Mouse (Mus musculus): ENCODE measurements around the gene Ilkap. TPM values are rescaled to one million over a fixed set of nuclear protein-coding genes. Genes with fewer than 3 reads are reported as not detected.

The Ilkap gene
- polyA plus RNA-seq (2015; fragmentation: Nextera tagmentation; extraction: Ambion mirVana) = 132 and 141 TPM in 2 replicates

GRCm38 (mm10) chr1:91398260-91399062, at the start of gene Ilkap:
TSS of gene Ilkap (minus strand) at chr1:91398815.
- H3K4me1 ChIP-seq = peaks cover 20% of the 10 kb centered on the region
- peak within 1 kb of the TSS; percentile 95 for H3K4me3 ChIP-seq (replicated peaks)
- H3K9ac ChIP-seq = peak within 1 kb of the TSS; percentile 95
- H3K27me3 ChIP-seq = no peaks in the 10 kb centered on the region
- peak; percentile 97 for ATAC-seq (replicated peaks; ENCODE audit: low FRiP score)
- H3K36me3 ChIP-seq = peaks cover 18% of the 10 kb centered on the region
- H3K4me2 ChIP-seq = peak within 1 kb of the TSS; percentile 88
- H3K9me3 ChIP-seq (replicated peaks) = no peaks in the 10 kb centered on the region
- WGBS = under 1% methylated on average over 61 of the region's 91 CpGs
- peak within 1 kb of the TSS; percentile 87 for H3K27ac ChIP-seq

DNA sequence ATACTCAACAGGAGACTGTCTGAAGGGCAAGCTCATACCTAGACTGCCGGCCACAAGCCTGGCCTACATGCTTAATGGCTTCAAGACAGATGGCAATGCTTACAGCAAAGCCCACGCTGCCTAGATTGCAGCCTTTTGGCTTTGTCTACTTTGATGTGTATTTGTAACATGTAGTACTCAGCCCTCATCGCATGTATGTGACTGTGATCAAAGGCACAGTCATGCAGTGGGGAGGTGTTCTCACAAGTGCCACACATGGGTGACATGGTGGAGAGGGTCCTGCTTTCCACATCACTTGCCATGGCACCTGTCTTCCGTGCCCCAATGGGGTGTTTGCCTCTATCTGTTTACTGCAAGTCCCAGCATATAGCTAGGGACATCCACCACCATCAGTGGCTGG, 47.9 kb upstream of the Ilkap start:
- no peak for ATAC-seq (replicated peaks; ENCODE audit: low FRiP score)
- peaks cover 4% of the 10 kb centered on the region; the same call in 1 of the 2 replicates for H3K9me3 ChIP-seq (replicated peaks)

DNA sequence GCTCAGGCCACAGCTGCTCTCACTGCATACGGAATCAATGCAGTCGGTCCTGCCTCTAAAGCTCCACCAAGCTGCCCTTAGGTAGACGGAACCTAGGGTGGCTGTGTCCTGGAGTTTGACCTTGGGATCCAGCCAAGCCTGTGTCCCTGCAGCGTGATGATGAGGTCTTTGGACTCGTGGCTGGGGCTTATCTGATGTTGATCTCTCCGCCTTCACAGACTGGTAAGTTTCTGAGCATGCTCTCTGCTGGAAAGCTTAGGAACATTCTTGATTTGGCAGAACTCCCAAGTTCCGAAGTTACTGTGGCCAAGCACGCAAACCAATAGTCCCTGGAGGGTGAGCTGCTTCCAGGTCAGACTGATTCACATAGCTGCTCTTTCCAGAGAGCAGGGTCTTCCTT, 47.4 kb upstream of the Ilkap start:
- Histone ChIP-seq H3K27me3 (no peaks in the 10 kb centered on the region), H3K27ac (peak overlapping the region; percentile 59), H3K9me3 (replicated peaks) (peaks cover 4% of the 10 kb centered on the region; the same call in 1 of the 2 replicates), H3K9ac (no peak overlapping the region), H3K4me3 (replicated peaks) (no peak overlapping the region), H3K4me1 (peaks cover 34% of the 10 kb centered on the region), H3K36me3 (peaks cover 30% of the 10 kb centered on the region), H3K4me2 (no peak overlapping the region)
- WGBS = 56% methylated on average over 8 of the region's 8 CpGs
- peak; percentile 30; the same call in 1 of the 2 replicates for ATAC-seq (replicated peaks; ENCODE audit: low FRiP score)

More for the DNA sequence above, 47.9 kb upstream of the Ilkap start:
- 84% methylated on average over 4 of the region's 4 CpGs for WGBS
- Histone ChIP-seq H3K27ac (peak overlapping the region; percentile 59), H3K9ac (no peak overlapping the region), H3K4me1 (peaks cover 39% of the 10 kb centered on the region), H3K36me3 (peaks cover 28% of the 10 kb centered on the region), H3K27me3 (no peaks in the 10 kb centered on the region), H3K4me2 (no peak overlapping the region), H3K4me3 (replicated peaks) (no peak overlapping the region)

- WGBS = 78% methylated on average over 17 of the region's 17 CpGs
- no peak overlapping the region for H3K4me2 ChIP-seq
- peaks cover 4% of the 10 kb centered on the region; the same call in 1 of the 2 replicates for H3K9me3 ChIP-seq (replicated peaks)
- H3K27ac ChIP-seq = peak overlapping the region; percentile 59
- no peak overlapping the region for H3K4me3 ChIP-seq (replicated peaks)
- peaks cover 30% of the 10 kb centered on the region for H3K4me1 ChIP-seq
- no peak for ATAC-seq (replicated peaks; ENCODE audit: low FRiP score)
- no peak overlapping the region for H3K9ac ChIP-seq
- peaks cover 39% of the 10 kb centered on the region for H3K36me3 ChIP-seq
- H3K27me3 ChIP-seq = no peaks in the 10 kb centered on the region
These were observed 46.5 kb upstream of the Ilkap start for GRCm38 (mm10) chr1:91444841-91445830.

DNA sequence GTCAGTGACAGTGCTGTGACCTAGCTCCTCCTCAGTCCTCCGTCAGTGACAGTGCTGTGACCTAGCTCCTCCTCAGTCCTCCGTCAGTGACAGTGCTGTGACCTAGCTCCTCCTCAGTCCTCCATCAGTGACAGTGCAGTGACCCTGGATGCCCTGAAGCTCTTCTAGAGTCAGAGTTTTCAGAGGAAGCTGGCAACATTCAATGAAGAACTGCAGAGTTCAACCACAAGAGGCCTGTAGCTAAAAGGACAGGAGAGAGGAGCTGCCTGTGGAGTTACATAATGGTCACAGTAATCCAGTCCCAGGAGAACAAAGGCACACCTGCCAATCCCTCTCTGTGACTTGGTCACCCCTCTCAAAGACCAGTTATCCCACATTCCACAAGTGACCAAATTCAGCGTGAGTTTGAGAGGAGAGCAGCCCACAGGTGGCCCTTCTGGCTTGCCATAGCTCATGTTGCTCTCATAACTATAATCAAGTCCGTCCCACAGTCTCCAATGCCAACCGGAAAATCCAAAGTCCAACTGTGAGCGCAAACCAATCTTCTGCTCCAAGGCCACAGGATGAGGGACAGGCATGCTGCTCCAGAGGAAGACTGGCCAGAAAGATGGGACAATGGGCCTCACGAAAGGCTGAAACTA, 43.9 kb upstream of the Ilkap start:
- no peak overlapping the region for H3K4me2 ChIP-seq
- no peak overlapping the region for H3K4me3 ChIP-seq (replicated peaks)
- peaks cover 20% of the 10 kb centered on the region for H3K4me1 ChIP-seq
- no peak overlapping the region for H3K27ac ChIP-seq
- H3K36me3 ChIP-seq = peaks cover 29% of the 10 kb centered on the region
- H3K27me3 ChIP-seq = no peaks in the 10 kb centered on the region
- ATAC-seq (replicated peaks; ENCODE audit: low FRiP score) = no peak
- H3K9ac ChIP-seq = no peak overlapping the region
- 79% methylated on average over 7 of the region's 7 CpGs for WGBS
- peaks cover 1% of the 10 kb centered on the region; the same call in 1 of the 2 replicates for H3K9me3 ChIP-seq (replicated peaks)

- WGBS = 98% methylated on average over 3 of the region's 3 CpGs
- Histone ChIP-seq H3K27ac (no peak overlapping the region), H3K36me3 (peaks cover 25% of the 10 kb centered on the region; the same call in 1 of the 2 replicates), H3K9ac (no peak overlapping the region), H3K9me3 (replicated peaks) (no peaks in the 10 kb centered on the region), H3K4me1 (peaks cover 19% of the 10 kb centered on the region), H3K27me3 (no peaks in the 10 kb centered on the region), H3K4me3 (replicated peaks) (no peak overlapping the region), H3K4me2 (no peak overlapping the region)
- no peak for ATAC-seq (replicated peaks; ENCODE audit: low FRiP score)
These were observed 43.2 kb upstream of the Ilkap start for GRCm38 (mm10) chr1:91441855-91442254.

- H3K4me3 ChIP-seq (replicated peaks) = no peak overlapping the region
- no peaks in the 10 kb centered on the region for H3K9me3 ChIP-seq (replicated peaks)
- peaks cover 20% of the 10 kb centered on the region for H3K4me1 ChIP-seq
- ATAC-seq (replicated peaks; ENCODE audit: low FRiP score) = no peak
- H3K27me3 ChIP-seq = no peaks in the 10 kb centered on the region
- no peak overlapping the region for H3K4me2 ChIP-seq
- H3K36me3 ChIP-seq = peaks cover 25% of the 10 kb centered on the region; the same call in 1 of the 2 replicates
- no peak overlapping the region for H3K27ac ChIP-seq
- H3K9ac ChIP-seq = no peak overlapping the region
- 88% methylated on average over 8 of the region's 8 CpGs for WGBS
These were observed 41.2 kb upstream of the Ilkap start for GRCm38 (mm10) chr1:91439776-91440175.

DNA sequence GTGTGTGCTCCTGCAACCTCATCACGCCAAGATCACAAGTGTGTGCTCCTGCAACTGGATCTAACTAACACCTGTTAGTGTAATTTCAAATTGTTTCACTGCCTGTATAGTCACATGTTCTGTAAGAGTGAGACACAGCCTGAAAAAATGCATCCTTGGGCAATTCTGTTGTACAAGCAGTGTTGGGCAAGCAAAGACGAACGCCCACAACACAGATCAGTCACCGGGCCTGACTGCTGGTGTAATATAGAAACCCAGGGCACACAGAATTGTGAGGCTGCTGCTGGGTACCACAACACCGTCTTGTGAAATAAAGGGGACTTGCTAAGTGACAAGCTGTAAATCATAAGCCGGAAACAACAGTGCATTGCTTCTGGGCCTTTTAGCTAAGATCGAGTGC, 39.0 kb upstream of the Ilkap start:
- 70% methylated on average over 7 of the region's 7 CpGs for WGBS
- Histone ChIP-seq H3K36me3 (peaks cover 18% of the 10 kb centered on the region; the same call in 1 of the 2 replicates), H3K4me1 (peaks cover 17% of the 10 kb centered on the region), H3K4me2 (no peak overlapping the region), H3K27me3 (no peaks in the 10 kb centered on the region), H3K9me3 (replicated peaks) (no peaks in the 10 kb centered on the region), H3K9ac (no peak overlapping the region), H3K27ac (no peak overlapping the region), H3K4me3 (replicated peaks) (no peak overlapping the region)
- ATAC-seq (replicated peaks; ENCODE audit: low FRiP score) = no peak

DNA sequence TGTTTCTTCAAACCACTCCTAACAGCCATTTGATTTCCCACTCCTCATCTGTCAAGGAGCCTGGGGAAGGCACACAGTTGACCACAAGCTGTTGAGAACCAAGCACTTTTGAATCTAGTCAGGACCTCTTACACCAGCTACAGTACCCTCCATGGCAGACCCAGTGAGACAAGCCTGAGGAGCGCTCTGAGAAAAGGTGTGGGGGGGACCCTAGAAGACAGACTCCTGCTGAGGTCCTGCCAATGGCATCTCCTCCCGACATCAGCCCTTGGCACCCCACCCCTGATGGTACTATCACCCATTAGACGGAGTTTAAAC, 38.4 kb upstream of the Ilkap start:
- Histone ChIP-seq H3K4me2 (no peak overlapping the region), H3K9ac (no peak overlapping the region), H3K4me3 (replicated peaks) (no peak overlapping the region), H3K36me3 (peaks cover 18% of the 10 kb centered on the region; the same call in 1 of the 2 replicates), H3K27ac (peak overlapping the region; percentile 54), H3K4me1 (peaks cover 17% of the 10 kb centered on the region), H3K27me3 (no peaks in the 10 kb centered on the region), H3K9me3 (replicated peaks) (no peaks in the 10 kb centered on the region)
- WGBS = 86% methylated on average over 3 of the region's 3 CpGs
- no peak for ATAC-seq (replicated peaks; ENCODE audit: low FRiP score)

- Histone ChIP-seq H3K27me3 (no peaks in the 10 kb centered on the region), H3K9me3 (replicated peaks) (no peaks in the 10 kb centered on the region), H3K27ac (peak overlapping the region; percentile 54), H3K4me2 (no peak overlapping the region), H3K36me3 (peaks cover 18% of the 10 kb centered on the region; the same call in 1 of the 2 replicates), H3K9ac (no peak overlapping the region), H3K4me3 (replicated peaks) (no peak overlapping the region), H3K4me1 (peaks cover 17% of the 10 kb centered on the region)
- WGBS = 67% methylated on average over 6 of the region's 6 CpGs
- ATAC-seq (replicated peaks; ENCODE audit: low FRiP score) = peak; percentile 72; the same call in 1 of the 2 replicates
These were observed 37.9 kb upstream of the Ilkap start for GRCm38 (mm10) chr1:91436380-91437082.

GRCm38 (mm10) chr1:91435606-91436130, 37.1 kb upstream of the Ilkap start:
- no peak overlapping the region for H3K4me3 ChIP-seq (replicated peaks)
- no peak overlapping the region for H3K4me2 ChIP-seq
- H3K9me3 ChIP-seq (replicated peaks) = no peaks in the 10 kb centered on the region
- 88% methylated on average over 13 of the region's 13 CpGs for WGBS
- peak overlapping the region; percentile 54 for H3K27ac ChIP-seq
- ATAC-seq (replicated peaks; ENCODE audit: low FRiP score) = no peak
- H3K27me3 ChIP-seq = no peaks in the 10 kb centered on the region
- peaks cover 13% of the 10 kb centered on the region; the same call in 1 of the 2 replicates for H3K36me3 ChIP-seq
- no peak overlapping the region for H3K9ac ChIP-seq
- H3K4me1 ChIP-seq = peaks cover 17% of the 10 kb centered on the region

Data from kidney, embryonic 15.5 days (tissue).